ENCODE assay signal across 8 mouse cellular contexts in the genomic region with DNA sequence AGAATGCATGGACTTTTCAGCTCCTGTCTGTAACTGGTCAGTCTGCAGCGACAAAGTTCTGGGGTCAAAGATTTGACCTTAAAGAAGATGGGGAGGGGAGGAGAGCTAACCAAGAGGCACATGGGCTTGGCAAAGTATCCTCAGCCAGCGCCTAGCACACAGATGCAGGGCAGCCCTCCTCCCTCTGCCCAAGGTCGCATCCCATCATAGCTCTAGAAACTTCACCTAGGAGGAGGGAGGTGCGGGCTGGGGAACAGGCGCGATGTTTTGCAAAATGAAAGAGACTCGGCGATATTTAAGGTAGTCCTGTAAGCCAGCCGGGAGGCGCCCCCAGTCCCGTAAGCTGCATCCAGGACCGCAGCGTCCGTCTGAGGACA. TPM values are rescaled to one million over a fixed set of nuclear protein-coding genes. Genes with fewer than 3 reads are reported as not detected.
A peak's percentile ranks its signal among the peaks of the same experiment; 100 is the strongest.
DNase-seq lines count a peak whose midpoint lies in the region; ATAC-seq and TF ChIP-seq lines count a peak whose summit lies in the region.

No protein-coding gene starts in this region.

- no peaks in the 10 kb centered on the region; the same call in 1 of the 2 replicates for H3K36me3 ChIP-seq in limb, embryonic 12.5 days
- H3K36me3 ChIP-seq in stomach, postnatal 0 days (ENCODE audit: control insufficient read depth, insufficient read depth, low read length) = no peaks in the 10 kb centered on the region

- H3K27ac ChIP-seq in limb, embryonic 12.5 days = peak overlapping the region; percentile 76
- no peak overlapping the region for H3K27ac ChIP-seq in stomach, postnatal 0 days (replicated peaks)

- no peak for ATAC-seq in limb, embryonic 12.5 days (ENCODE audit: insufficient number of reproducible peaks, insufficient read depth, low FRiP score, low TSS enrichment, low read depth)
- ATAC-seq in stomach, postnatal 0 days (ENCODE audit: low FRiP score, low TSS enrichment) = 0 out of 2 replicates have a peak, but pooled peaks have one; percentile 9

- peak overlapping the region; percentile 91 for H3K9ac ChIP-seq in limb, embryonic 12.5 days (replicated peaks)
- H3K9ac ChIP-seq in stomach, postnatal 0 days (ENCODE audit: low read length) = peak overlapping the region; percentile 64

- no peak for TF ChIP-seq CTCF in stomach, postnatal 0 days (IDR thresholded peaks at IDR 0.05; ENCODE audit: low read depth)

- 2% methylated on average over 14 of the region's 14 CpGs for WGBS in limb, embryonic 12.5 days
- WGBS in stomach, postnatal 0 days = 2% methylated on average over 14 of the region's 14 CpGs

- DNase-seq in adrenal gland, postnatal 10 days = peak; percentile 16
- DNase-seq in adrenal gland, postnatal 4 days (ENCODE audit: low spot score in 2 of 2) = no peak
- peak; percentile 16 for DNase-seq in ovary, postnatal 36 days (ENCODE audit: low spot score)
- DNase-seq in ovary, postnatal 14 days (ENCODE audit: low spot score) = no peak
- no peak for DNase-seq in stomach, postnatal 0 days (ENCODE audit: low spot score)
- DNase-seq in ovary, adult 18-20 months (ENCODE audit: low spot score) = no peak
- no peak for DNase-seq in right cerebral cortex, postnatal 25 days

- H3K9me3 ChIP-seq in limb, embryonic 12.5 days = no peaks in the 10 kb centered on the region
- no peaks in the 10 kb centered on the region for H3K9me3 ChIP-seq in stomach, postnatal 0 days (ENCODE audit: control insufficient read depth, low read length)

- peaks cover 55% of the 10 kb centered on the region for H3K4me1 ChIP-seq in limb, embryonic 12.5 days (replicated peaks)
- no peaks in the 10 kb centered on the region for H3K4me1 ChIP-seq in stomach, postnatal 0 days (replicated peaks; ENCODE audit: control insufficient read depth, insufficient read depth)

- TF ChIP-seq EP300 in stomach, postnatal 0 days (optimal IDR thresholded peaks at IDR 0.05) = no peak

- H3K27me3 ChIP-seq in limb, embryonic 12.5 days = no peaks in the 10 kb centered on the region; the same call in 1 of the 2 replicates
- no peaks in the 10 kb centered on the region for H3K27me3 ChIP-seq in stomach, postnatal 0 days (ENCODE audit: control insufficient read depth, insufficient read depth, low read length)

- H3K4me2 ChIP-seq in limb, embryonic 12.5 days = peak overlapping the region; percentile 88
- H3K4me2 ChIP-seq in stomach, postnatal 0 days (replicated peaks; ENCODE audit: low read depth) = peak overlapping the region; percentile 100

- peak overlapping the region; percentile 85 for H3K4me3 ChIP-seq in limb, embryonic 12.5 days (replicated peaks)
- peak overlapping the region; percentile 71 for H3K4me3 ChIP-seq in stomach, postnatal 0 days (ENCODE audit: low read depth, low read length)

RNA-seq across cellular contexts. Expression of gene Kank4, which starts 0.5 kb away (rescaled TPM):
- 1 to 10 TPM; 3.0 TPM for total RNA-seq in adrenal gland, postnatal 10 days (2021)
- 1 to 10 TPM; 3.9 to 5.6 TPM for total RNA-seq in adrenal gland, postnatal 4 days (2021)
- 2.0 and 2.3 TPM in 2 replicates for polyA plus RNA-seq in limb, embryonic 12.5 days (2016; fragmentation: Nextera tagmentation; extraction: Ambion mirVana)
- polyA plus RNA-seq in stomach, postnatal 0 days (2015; fragmentation: Nextera tagmentation; extraction: Ambion mirVana) = 0.41 and 0.46 TPM in 2 replicates

RNA-seq across cellular contexts. Expression of gene I0C0044D17Rik, which starts 6.8 kb away (rescaled TPM):
- total RNA-seq in adrenal gland, postnatal 10 days (2021) = not detected
- total RNA-seq in adrenal gland, postnatal 4 days (2021) = not detected
- polyA plus RNA-seq in limb, embryonic 12.5 days (2016; fragmentation: Nextera tagmentation; extraction: Ambion mirVana) = not detected in 2 replicates
- polyA plus RNA-seq in stomach, postnatal 0 days (2015; fragmentation: Nextera tagmentation; extraction: Ambion mirVana) = not detected in 2 replicates

Comparison
In these comparisons a context has a peak if more than half of its experiments do, and no peak if none do; other contexts are left out.
1. DNase-seq: peak in adrenal gland, postnatal 10 days (single experiment) and ovary, postnatal 36 days (single experiment); none in adrenal gland, postnatal 4 days (0 of 2), ovary, postnatal 14 days (single experiment), stomach, postnatal 0 days (single experiment), ovary, adult 18-20 months (single experiment) and right cerebral cortex, postnatal 25 days (single experiment).